Mouse (Mus musculus) embryonic facial prominence, embryonic 12.5 days (tissue): ENCODE data around the gene Fam149b. TPM values are rescaled to one million over a fixed set of nuclear protein-coding genes. Genes with fewer than 3 reads are reported as not detected.
"Not testable (repeated sequence)": the region's sequence is repeated elsewhere in the genome, so short reads cannot be mapped to it uniquely, and the experiment has no call there.

Experiments
- ATAC-seq: fragments of 200-750 bp; cut with Nextera tagmentation; 2 replicates; pipeline ENCODE4 v1.8.0; 2017; ENCODE audit not compliant: insufficient number of reproducible peaks, insufficient read depth, low FRiP score, low TSS enrichment
- H3K27ac ChIP-seq: fragments of 300-500 bp; sonication (generic); 2 replicates; pipeline ENCODE4 v1.5.1; 2016; ENCODE audit warnings: mild to moderate bottlenecking
- H3K27me3 ChIP-seq: fragments of 300-500 bp; sonication (generic); 2 replicates; pipeline ENCODE4 v1.6.1; 2016; ENCODE audit warnings: mild to moderate bottlenecking, moderate library complexity
- H3K36me3 ChIP-seq: fragments of 300-500 bp; sonication (generic); 2 replicates; pipeline ENCODE4 v1.6.1; 2016; ENCODE audit warnings: mild to moderate bottlenecking
- H3K4me1 ChIP-seq: fragments of 300-500 bp; sonication (generic); 2 replicates; pipeline ENCODE4 v1.6.1; 2016
- H3K4me2 ChIP-seq: fragments of 300-500 bp; sonication (generic); replicated peaks from 2 replicates; pipeline ENCODE4 v1.6.1; 2016; ENCODE audit warnings: mild to moderate bottlenecking, moderate library complexity
- H3K4me3 ChIP-seq: fragments of 300-500 bp; sonication (generic); 2 replicates; pipeline ENCODE4 v1.5.1; 2016; ENCODE audit warnings: mild to moderate bottlenecking
- H3K9ac ChIP-seq: fragments of 300-500 bp; sonication (generic); 2 replicates; pipeline ENCODE4 v1.6.1; 2016; ENCODE audit warnings: mild to moderate bottlenecking, moderate library complexity
- H3K9me3 ChIP-seq: fragments of 300-500 bp; sonication (generic); 2 replicates; pipeline ENCODE4 v1.6.1; 2016; ENCODE audit warnings: mild to moderate bottlenecking, moderate library complexity
- WGBS: fragments of 180-500 bp; shearing (Covaris S2); methylation state at CpG from one replicate; pipeline ENCODE4 v1.1.7; 2016; 5-methylcytosine and 5-hydroxymethylcytosine counted together
- polyA plus RNA-seq: library from polyadenylated mRNA; unstranded; fragments of >200 nt; fragmentation: Nextera tagmentation; extraction: Ambion mirVana; gene quantifications from 2 replicates; pipeline ENCODE4 v1.2.1, GENCODE M21; 2016

The Fam149b gene
- 48.4 and 53.5 TPM in 2 replicates for polyA plus RNA-seq

DNA sequence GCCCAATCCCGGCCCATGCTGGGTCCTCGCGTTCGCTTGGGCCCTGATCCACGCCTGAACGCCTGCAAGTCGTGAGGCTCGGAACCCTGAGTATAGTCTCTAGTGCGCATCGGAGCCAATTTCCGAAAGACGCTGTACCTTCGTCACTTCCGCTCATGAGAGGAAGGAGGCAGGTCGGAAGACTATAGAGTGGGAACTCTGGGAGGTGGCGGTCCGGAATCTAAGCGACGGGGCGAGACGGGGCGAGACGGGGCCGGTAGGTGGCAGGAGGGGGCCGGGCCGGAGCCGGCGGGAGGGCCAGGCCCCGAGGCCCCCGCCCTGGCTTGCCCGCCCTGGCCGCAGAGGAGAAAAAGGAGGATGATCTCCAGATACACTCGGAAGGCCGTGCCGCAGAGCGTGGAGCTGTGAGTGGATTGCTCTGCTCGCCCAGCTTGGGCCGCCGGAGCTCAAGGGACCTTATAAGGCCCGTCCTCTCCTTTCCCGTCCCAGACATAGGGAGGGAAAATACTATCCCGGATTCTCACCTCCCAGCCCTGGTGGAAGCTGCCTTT lies at the start of gene Fam149b, which contains the start of gene Ecd:
Gene Fam149b, plus strand, starts transcription at position 172 of the 551 bp plus-strand sequence.
Gene Ecd, minus strand, starts transcription at position 131 of the 551 bp plus-strand sequence.
- Histone ChIP-seq H3K9me3 (no peaks in the 10 kb centered on the region), H3K36me3 (peaks cover 23% of the 10 kb centered on the region), H3K4me1 (peaks cover 16% of the 10 kb centered on the region), H3K4me3 (peak within 1 kb of the TSS; percentile 72), H3K27me3 (no peaks in the 10 kb centered on the region), H3K4me2 (peak within 1 kb of the TSS; percentile 76), H3K9ac (peak within 1 kb of the TSS; percentile 72), H3K27ac (peak within 1 kb of the TSS; percentile 72)
- WGBS = under 1% methylated on average over 42 of the region's 42 CpGs
- peak; percentile 97 for ATAC-seq

DNA sequence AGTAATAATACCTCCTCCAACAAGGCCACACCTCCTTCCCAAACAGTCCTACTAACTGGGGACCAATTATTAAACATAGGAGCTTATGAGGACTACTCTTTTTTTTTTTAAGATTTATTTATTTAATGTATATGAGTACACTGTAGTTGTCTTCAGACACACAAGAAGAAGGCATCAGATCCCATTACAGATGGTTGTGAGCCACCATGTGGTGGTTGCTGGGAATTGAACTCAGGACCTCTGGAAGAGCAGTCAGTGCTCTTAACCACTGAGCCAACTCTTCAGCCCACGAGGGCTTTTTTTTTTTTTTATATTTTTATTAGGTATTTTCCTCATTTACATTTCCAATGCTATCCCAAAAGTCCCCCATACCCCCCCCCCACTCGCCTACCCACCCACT lies 42.9 kb upstream of the Fam149b start:
- H3K36me3 ChIP-seq = not testable (repeated sequence)

GRCm38 (mm10) chr14:20315137-20315536 lies 32.8 kb upstream of the Fam149b start:
- Histone ChIP-seq H3K9me3 (no peaks in the 10 kb centered on the region), H3K4me2 (no peak overlapping the region), H3K4me3 (no peak overlapping the region), H3K36me3 (peaks cover 14% of the 10 kb centered on the region), H3K9ac (no peak overlapping the region), H3K27me3 (no peaks in the 10 kb centered on the region), H3K4me1 (no peaks in the 10 kb centered on the region), H3K27ac (no peak overlapping the region)
- no peak for ATAC-seq
- 88% methylated on average over 1 of the region's 1 CpGs for WGBS

More for the DNA sequence above, 42.9 kb upstream of the Fam149b start:
- not testable (repeated sequence) for H3K27ac ChIP-seq, H3K27me3 ChIP-seq, H3K4me3 ChIP-seq, H3K4me2 ChIP-seq, H3K9me3 ChIP-seq, H3K9ac ChIP-seq, H3K4me1 ChIP-seq, ATAC-seq
- 71% methylated on average over 2 of the region's 2 CpGs for WGBS

DNA sequence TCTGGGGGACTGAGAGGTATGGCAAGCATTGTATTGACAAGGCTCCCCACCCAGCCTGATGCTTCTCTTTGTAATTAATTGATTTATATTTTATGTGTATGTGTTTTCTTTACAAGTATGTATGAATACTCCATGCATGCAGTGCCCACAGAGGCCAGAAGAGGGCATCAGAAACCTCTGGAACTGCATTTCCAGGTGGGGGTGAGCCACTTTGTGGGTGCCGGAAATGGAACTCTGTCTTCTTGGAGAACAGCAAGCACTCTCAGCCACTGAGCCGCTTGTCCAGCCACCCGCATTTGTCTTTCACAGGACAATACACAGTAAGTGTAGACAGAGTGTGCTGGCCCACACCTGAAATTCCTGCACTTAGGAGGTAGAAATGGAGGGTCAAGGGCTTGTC lies 28.5 kb upstream of the Fam149b start:
- ATAC-seq = no peak
- no peaks in the 10 kb centered on the region for H3K27me3 ChIP-seq
- H3K4me3 ChIP-seq = no peak overlapping the region
- H3K4me1 ChIP-seq = no peaks in the 10 kb centered on the region
- H3K9me3 ChIP-seq = no peaks in the 10 kb centered on the region
- no peak overlapping the region for H3K4me2 ChIP-seq
- peaks cover 41% of the 10 kb centered on the region for H3K36me3 ChIP-seq
- no peak overlapping the region for H3K27ac ChIP-seq
- no peak overlapping the region for H3K9ac ChIP-seq
- WGBS = 73% methylated on average over 3 of the region's 3 CpGs

- Histone ChIP-seq H3K4me3 (no peak overlapping the region), H3K9ac (no peak overlapping the region), H3K27me3 (no peaks in the 10 kb centered on the region), H3K36me3 (peaks cover 74% of the 10 kb centered on the region), H3K9me3 (no peaks in the 10 kb centered on the region), H3K27ac (no peak overlapping the region), H3K4me1 (no peaks in the 10 kb centered on the region), H3K4me2 (no peak overlapping the region)
- no peak for ATAC-seq
- 96% methylated on average over 9 of the region's 9 CpGs for WGBS
These were observed 23.8 kb upstream of the Fam149b start for GRCm38 (mm10) chr14:20324196-20324595.

DNA sequence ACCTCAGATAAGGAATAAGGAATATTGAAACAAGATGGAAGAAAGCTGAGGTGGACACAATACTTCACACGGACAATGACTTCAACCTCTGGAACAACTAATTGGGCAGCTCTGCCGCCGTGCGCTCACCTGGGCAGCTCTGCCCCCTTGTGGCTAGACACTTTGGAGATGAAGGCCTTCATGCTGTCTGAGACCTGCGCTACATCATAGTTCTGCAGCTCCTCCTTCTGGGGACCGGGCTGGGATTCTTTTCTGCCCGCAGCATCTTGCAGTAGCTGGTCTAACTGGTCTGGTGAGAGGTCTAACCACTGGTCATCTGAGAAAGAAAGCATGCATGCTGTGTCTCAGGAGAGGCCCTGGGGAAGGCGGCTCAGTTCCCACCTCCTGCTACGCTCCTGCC lies 19.5 kb upstream of the Fam149b start:
- H3K27me3 ChIP-seq = no peaks in the 10 kb centered on the region
- H3K4me2 ChIP-seq = no peak overlapping the region
- H3K9ac ChIP-seq = no peak overlapping the region
- WGBS = 65% methylated on average over 9 of the region's 9 CpGs
- no peak overlapping the region for H3K4me3 ChIP-seq
- no peaks in the 10 kb centered on the region for H3K9me3 ChIP-seq
- no peaks in the 10 kb centered on the region for H3K4me1 ChIP-seq
- H3K27ac ChIP-seq = no peak overlapping the region
- peaks cover 79% of the 10 kb centered on the region for H3K36me3 ChIP-seq
- 0 out of 2 replicates have a peak, but pooled peaks have one; percentile 10 for ATAC-seq

GRCm38 (mm10) chr14:20331316-20331715 lies 16.6 kb upstream of the Fam149b start:
- Histone ChIP-seq H3K4me3 (no peak overlapping the region), H3K4me2 (no peak overlapping the region), H3K4me1 (no peaks in the 10 kb centered on the region), H3K36me3 (peaks cover 76% of the 10 kb centered on the region), H3K9me3 (no peaks in the 10 kb centered on the region), H3K27me3 (no peaks in the 10 kb centered on the region), H3K27ac (no peak overlapping the region), H3K9ac (no peak overlapping the region)
- no peak for ATAC-seq
- 92% methylated on average over 4 of the region's 4 CpGs for WGBS

DNA sequence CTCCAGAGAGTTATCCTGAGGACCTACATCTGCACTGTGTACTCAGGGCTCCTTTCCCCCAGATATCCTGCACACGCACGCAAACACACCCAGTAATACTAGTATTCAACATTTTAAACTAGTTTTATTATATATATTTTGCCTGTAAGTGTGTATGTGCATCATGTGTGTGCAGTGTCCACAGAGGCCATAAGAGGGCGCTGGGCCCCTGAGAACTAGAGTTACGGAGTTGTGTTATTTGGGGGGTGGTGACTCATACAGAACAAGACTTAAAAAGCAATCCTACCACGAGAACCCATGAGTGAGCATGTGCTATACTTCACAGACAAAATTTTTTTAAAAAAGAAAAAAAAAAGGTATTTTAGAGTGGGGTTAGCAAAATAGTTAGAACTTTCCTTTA lies 8.5 kb upstream of the Fam149b start:
- H3K36me3 ChIP-seq = peaks cover 54% of the 10 kb centered on the region

DNA sequence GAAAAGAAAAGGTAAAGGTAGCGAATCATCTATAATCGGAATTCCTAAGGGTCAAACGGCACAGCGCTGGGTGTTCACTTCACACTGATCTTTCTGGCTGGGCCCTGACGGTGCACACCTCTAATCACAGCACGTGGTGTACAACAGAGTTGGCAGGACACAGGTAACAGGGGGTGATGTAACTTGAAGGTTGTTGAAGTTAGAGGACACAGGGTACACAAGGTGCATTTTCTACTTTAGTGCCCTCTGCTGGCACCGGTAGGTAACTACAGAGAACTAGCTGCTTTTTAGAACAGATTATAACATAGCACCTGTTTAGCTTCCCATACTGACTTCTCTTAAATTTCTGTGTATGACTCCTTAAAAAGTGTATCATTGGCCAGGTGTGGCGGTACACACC lies 7.8 kb upstream of the Fam149b start:
- Histone ChIP-seq H3K9ac (no peak overlapping the region), H3K4me1 (no peaks in the 10 kb centered on the region), H3K9me3 (no peaks in the 10 kb centered on the region), H3K27me3 (no peaks in the 10 kb centered on the region), H3K36me3 (peaks cover 50% of the 10 kb centered on the region), H3K4me2 (no peak overlapping the region), H3K4me3 (no peak overlapping the region), H3K27ac (no peak overlapping the region)
- ATAC-seq = no peak
- WGBS = 87% methylated on average over 8 of the region's 8 CpGs

More for the DNA sequence above, 8.5 kb upstream of the Fam149b start:
- WGBS = 96% methylated on average over 5 of the region's 5 CpGs
- Histone ChIP-seq H3K27me3 (no peaks in the 10 kb centered on the region), H3K4me2 (no peak overlapping the region), H3K9me3 (no peaks in the 10 kb centered on the region), H3K4me3 (no peak overlapping the region), H3K27ac (no peak overlapping the region), H3K4me1 (no peaks in the 10 kb centered on the region), H3K9ac (no peak overlapping the region)
- ATAC-seq = no peak

DNA sequence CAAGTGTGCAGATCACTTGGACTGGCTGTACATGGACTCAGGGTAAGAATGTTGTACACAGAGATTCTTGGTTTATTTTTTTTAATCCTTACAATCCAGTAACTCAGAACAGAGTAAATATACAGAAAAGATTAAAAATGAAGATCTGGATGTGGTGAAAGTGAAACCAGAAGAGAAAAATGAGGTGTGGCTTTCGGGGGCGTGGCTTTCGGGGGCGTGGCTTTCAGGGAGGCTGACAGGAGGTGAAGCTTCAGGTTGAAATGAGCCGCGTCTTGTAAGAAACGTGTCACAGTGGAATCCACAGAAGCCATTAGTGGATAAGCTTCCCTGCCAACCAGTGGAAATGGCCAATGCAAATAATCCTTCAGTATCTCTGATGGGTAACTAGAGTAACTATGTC lies 7.1 kb upstream of the Fam149b start:
- no peaks in the 10 kb centered on the region for H3K9me3 ChIP-seq
- H3K27ac ChIP-seq = no peak overlapping the region
- H3K27me3 ChIP-seq = no peaks in the 10 kb centered on the region
- 78% methylated on average over 7 of the region's 7 CpGs for WGBS
- no peak overlapping the region for H3K4me3 ChIP-seq
- no peaks in the 10 kb centered on the region for H3K4me1 ChIP-seq
- H3K9ac ChIP-seq = no peak overlapping the region
- peaks cover 49% of the 10 kb centered on the region for H3K36me3 ChIP-seq
- ATAC-seq = no peak
- H3K4me2 ChIP-seq = no peak overlapping the region

GRCm38 (mm10) chr14:20345885-20346284 lies 2.1 kb upstream of the Fam149b start:
- H3K36me3 ChIP-seq = peaks cover 30% of the 10 kb centered on the region
- ATAC-seq = no peak
- peaks cover 16% of the 10 kb centered on the region for H3K4me1 ChIP-seq

DNA sequence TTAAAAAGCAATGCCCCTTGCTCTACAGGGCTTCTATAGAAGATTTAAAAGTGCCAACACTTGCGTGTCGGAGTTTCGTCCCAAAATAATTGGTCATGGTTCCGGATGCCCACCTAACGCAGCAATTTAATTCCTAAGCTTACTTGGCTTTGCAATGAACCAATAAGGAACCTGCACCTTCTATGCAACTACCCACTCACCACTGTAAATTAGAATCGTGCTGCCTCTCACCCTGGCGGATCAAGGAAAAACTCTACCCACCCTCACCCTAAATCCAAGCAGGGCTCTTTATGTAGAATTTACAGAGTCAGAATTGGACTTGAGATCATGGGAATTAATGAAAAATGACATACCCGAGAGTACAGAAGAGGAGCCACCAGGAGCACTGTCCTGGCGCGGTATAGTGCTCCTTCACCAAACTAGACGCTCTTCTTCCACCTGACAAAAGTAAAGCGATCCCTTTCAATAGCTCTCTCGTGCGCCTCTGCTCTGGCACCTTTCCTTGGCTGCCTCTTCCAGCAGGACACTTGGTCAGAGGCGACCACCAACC lies 446 bp upstream of the Fam149b start:
- Histone ChIP-seq H3K4me2 (peak overlapping the region; percentile 76), H3K36me3 (peaks cover 18% of the 10 kb centered on the region), H3K9me3 (no peaks in the 10 kb centered on the region), H3K9ac (peak overlapping the region; percentile 72), H3K4me1 (peaks cover 16% of the 10 kb centered on the region), H3K4me3 (peak overlapping the region; percentile 72), H3K27ac (peak overlapping the region; percentile 69; the same call in 1 of the 2 replicates), H3K27me3 (no peaks in the 10 kb centered on the region)
- peak; percentile 13; the same call in 1 of the 2 replicates for ATAC-seq
- 3% methylated on average over 15 of the region's 15 CpGs for WGBS

More at GRCm38 (mm10) chr14:20345885-20346284, 2.1 kb upstream of the Fam149b start:
- Histone ChIP-seq H3K27ac (no peak overlapping the region), H3K27me3 (no peaks in the 10 kb centered on the region), H3K4me2 (no peak overlapping the region), H3K9ac (no peak overlapping the region), H3K9me3 (no peaks in the 10 kb centered on the region), H3K4me3 (no peak overlapping the region)
- WGBS = 89% methylated on average over 9 of the region's 9 CpGs
